Mouse (Mus musculus) spleen, adult 18-20 months (tissue): ENCODE results near the gene Lrrc27.

ENCODE experiments used
- DNase-seq, 2 experiments: peaks; one replicate each; pipeline ENCODE4 v3.0.0; 2022; ENCODE audit warnings: mixed read lengths in 2 of 2

Gene Lrrc27

GRCm38 (mm10) chr7:139277536-139277935 is 64.7 kb downstream of the Lrrc27 start:
- DNase-seq = no peak

DNA sequence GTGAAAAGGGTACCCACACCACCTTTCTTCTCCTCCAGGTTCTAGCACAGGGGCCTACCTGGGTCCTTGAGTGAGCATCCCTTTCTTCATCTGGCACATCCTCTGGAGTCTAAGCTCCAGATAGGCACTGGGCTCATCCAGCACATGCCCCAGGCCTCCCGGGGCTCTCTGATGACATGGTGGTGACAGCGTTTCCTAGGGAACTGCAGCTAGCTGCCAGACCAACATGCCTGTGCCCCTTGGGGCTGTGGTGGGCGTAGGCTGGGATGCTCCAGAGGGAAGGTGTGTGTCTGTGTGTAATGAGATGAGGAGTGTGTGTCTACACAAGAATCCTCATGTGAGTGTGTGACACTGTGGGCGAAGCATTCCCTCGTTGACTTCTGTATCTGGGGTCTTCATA is 66.8 kb downstream of the Lrrc27 start:
- no peak for DNase-seq

GRCm38 (mm10) chr7:139280044-139280443 is 67.3 kb downstream of the Lrrc27 start:
- DNase-seq = no peak

- no peak for DNase-seq
Observed at GRCm38 (mm10) chr7:139281195-139281594, 68.4 kb downstream of the Lrrc27 start.

- no peak for DNase-seq
Observed at GRCm38 (mm10) chr7:139282037-139282436, 69.2 kb downstream of the Lrrc27 start.

GRCm38 (mm10) chr7:139285295-139285943 is 72.6 kb downstream of the Lrrc27 start:
- no peak for DNase-seq

- no peak for DNase-seq
Observed at GRCm38 (mm10) chr7:139288540-139288939, 75.8 kb downstream of the Lrrc27 start.
